Mouse (Mus musculus) liver, adult 2 months (tissue): ENCODE measurements around the gene Plekhf1. TPM values are rescaled to one million over a fixed set of nuclear protein-coding genes. Genes with fewer than 3 reads are reported as not detected.

Experiments used
- DNase-seq: peaks from one replicate; pipeline ENCODE4 v3.0.0-alpha.2; 2011; ENCODE audit warnings: low read depth, low spot score; ENCODE audit errors: extremely low read depth
- H3K27ac ChIP-seq: fragments of 200-500 bp; replicated peaks from 2 replicates; pipeline ENCODE4 v1.5.1; 2012; ENCODE audit warnings: low read depth, mild to moderate bottlenecking, control low read depth, inconsistent platforms, low read length; ENCODE audit not compliant: insufficient read depth
- H3K27me3 ChIP-seq: fragments of 200-500 bp; 2 replicates; pipeline ENCODE4 v1.6.1; 2012; ENCODE audit warnings: mild to moderate bottlenecking, moderate library complexity, low read length, inconsistent platforms; ENCODE audit not compliant: control insufficient read depth, insufficient read depth
- H3K36me3 ChIP-seq: fragments of 200-500 bp; 2 replicates; pipeline ENCODE4 v1.6.1; 2012; ENCODE audit warnings: low read length, inconsistent platforms; ENCODE audit not compliant: control insufficient read depth, insufficient read depth
- H3K4me1 ChIP-seq: fragments of 200-500 bp; 2 replicates; pipeline ENCODE4 v1.6.1; 2011; ENCODE audit warnings: low read length; ENCODE audit not compliant: control insufficient read depth, insufficient read depth
- H3K4me3 ChIP-seq: fragments of 200-500 bp; 2 replicates; pipeline ENCODE4 v1.5.1; 2011; ENCODE audit warnings: low read depth, mild to moderate bottlenecking, control low read depth, low read length, moderate library complexity; ENCODE audit not compliant: insufficient read depth
- H3K79me2 ChIP-seq: fragments of 200-500 bp; 2 replicates; pipeline ENCODE4 v1.6.1; 2012; ENCODE audit warnings: inconsistent platforms, mild to moderate bottlenecking, low read length, moderate library complexity; ENCODE audit not compliant: control insufficient read depth, insufficient read depth
- H3K9ac ChIP-seq: fragments of 200-500 bp; 2 replicates; pipeline ENCODE4 v1.6.1; 2012; ENCODE audit warnings: low read depth, mild to moderate bottlenecking, control low read depth, inconsistent platforms, low read length
- CTCF ChIP-seq: fragments of 200-500 bp; IDR thresholded peaks from 2 replicates; pipeline ENCODE4 v1.5.1; 2011; ENCODE audit warnings: low read depth, low read length, control low read depth
- POLR2A ChIP-seq: fragments of 200-500 bp; IDR thresholded peaks from 2 replicates; pipeline ENCODE4 v1.6.1; 2011; ENCODE audit warnings: low read length, control low read depth; ENCODE audit not compliant: insufficient read depth; ENCODE audit errors: extremely low read depth
- WGBS: fragments of 180-500 bp; shearing (Covaris S2); methylation state at CpG from one replicate; pipeline ENCODE4 v1.1.7; 2018; 5-methylcytosine and 5-hydroxymethylcytosine counted together
- polyA plus RNA-seq: library from polyadenylated mRNA; depleted of rRNA; stranded (reverse); fragments of >200 nt; gene quantifications from 2 replicates; pipeline ENCODE4 v1.2.3, GENCODE M21; 2012
- total RNA-seq: library from RNA; depleted of rRNA; stranded (reverse); fragments of >200 nt; gene quantifications from 2 replicates; pipeline ENCODE4 v1.2.3, GENCODE M21; 2014

The Plekhf1 gene
- total and polyA plus RNA-seq, 2 experiments = 3.2 to 3.4 TPM

DNA sequence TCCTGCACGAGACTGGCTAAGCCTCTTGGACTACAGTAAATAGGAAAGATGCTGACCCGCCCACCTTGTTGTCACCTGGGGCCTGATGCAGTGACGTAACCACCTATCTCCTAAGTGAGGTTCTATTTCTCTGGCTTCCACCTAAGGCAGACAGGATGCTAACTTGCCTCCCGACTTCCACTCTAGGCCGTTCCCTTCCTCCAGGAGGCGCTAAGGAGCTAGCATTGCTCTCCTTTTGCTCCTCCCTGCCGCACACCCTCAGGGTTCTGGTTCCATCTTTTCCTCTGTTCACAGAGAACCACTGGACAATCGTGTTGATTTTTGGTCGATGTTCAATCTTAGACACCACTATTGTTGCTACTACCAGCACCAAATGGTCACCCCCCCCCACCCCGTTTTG, 36.2 kb downstream of the Plekhf1 start:
- H3K79me2 ChIP-seq = no peaks in the 10 kb centered on the region; the same call in 1 of the 2 replicates
- DNase-seq = no peak
- WGBS = 63% methylated on average over 10 of the region's 10 CpGs

DNA sequence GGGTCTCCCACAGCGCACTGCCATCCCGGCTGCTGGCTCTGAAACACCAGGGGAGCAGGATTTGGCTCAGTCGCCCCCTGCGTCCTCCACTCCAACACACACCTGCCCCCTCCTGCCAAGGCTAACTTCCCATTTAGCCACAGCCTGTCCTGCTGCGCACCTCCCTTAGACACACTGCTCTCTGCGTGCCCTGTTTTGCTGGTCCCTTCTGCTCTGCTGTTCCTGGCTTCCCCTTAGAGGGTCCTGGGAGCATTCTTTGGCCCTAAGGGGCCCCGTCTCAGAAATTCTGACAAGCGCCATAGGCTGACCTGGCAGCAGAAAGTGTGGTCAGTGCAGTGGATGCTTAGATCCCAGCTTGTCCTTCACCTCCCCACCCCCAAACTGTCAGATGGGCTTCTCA, 36.7 kb downstream of the Plekhf1 start:
- Histone ChIP-seq H3K4me3 (no peak overlapping the region), H3K79me2 (no peaks in the 10 kb centered on the region; the same call in 1 of the 2 replicates), H3K27me3 (no peaks in the 10 kb centered on the region), H3K27ac (no peak overlapping the region), H3K36me3 (peaks cover 44% of the 10 kb centered on the region), H3K4me1 (peaks cover 12% of the 10 kb centered on the region), H3K9ac (no peak overlapping the region)
- TF ChIP-seq POLR2A (no peak), CTCF (no peak)
- 96% methylated on average over 8 of the region's 8 CpGs for WGBS
- no peak for DNase-seq

More for the DNA sequence above, 36.2 kb downstream of the Plekhf1 start:
- H3K36me3 ChIP-seq = peaks cover 47% of the 10 kb centered on the region
- no peak overlapping the region for H3K27ac ChIP-seq
- no peak overlapping the region for H3K9ac ChIP-seq
- H3K27me3 ChIP-seq = no peaks in the 10 kb centered on the region
- H3K4me3 ChIP-seq = no peak overlapping the region
- peaks cover 11% of the 10 kb centered on the region for H3K4me1 ChIP-seq
- TF ChIP-seq CTCF (peak; percentile 71), POLR2A (no peak)

DNA sequence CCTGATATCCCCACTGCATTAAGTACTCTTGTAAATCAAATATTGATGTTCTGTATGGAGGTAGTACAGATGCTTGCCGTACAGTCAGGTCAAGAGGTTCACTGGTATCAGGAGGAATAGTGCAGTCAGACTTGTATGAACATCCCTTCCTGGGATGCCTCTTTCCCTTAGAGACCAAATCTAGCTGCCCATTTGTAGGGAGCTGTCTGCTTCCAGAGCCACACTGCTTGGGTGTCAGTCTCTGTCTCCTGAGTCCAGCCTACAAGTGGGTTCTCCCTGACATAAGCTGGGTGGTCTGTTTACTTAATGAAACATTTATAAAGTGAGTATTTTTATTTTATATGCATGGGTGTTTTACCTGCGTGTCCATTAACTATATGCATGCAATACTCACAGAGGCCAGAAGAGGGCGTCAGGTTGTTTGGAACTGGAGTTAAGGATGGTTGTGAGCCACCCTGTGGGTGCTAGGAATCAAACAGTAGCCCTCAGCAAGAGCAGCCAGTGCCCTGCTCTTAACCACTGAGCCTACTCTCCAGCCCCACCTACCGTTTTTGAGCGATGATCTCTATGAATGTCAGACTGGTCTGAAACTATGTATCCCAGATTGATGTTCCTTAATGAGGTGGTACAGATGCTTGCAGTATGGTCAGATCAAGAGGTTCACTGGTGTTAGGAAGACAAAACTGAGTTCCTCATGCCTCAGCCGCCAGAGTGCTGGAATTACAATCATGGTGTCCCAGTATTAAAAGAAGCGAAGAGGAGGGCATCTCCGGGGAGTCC, 37.6 kb downstream of the Plekhf1 start:
- no peak for DNase-seq
- no peak for TF ChIP-seq POLR2A
- peak; percentile 46; the same call in 1 of the 2 replicates for TF ChIP-seq CTCF
- H3K27me3 ChIP-seq = no peaks in the 10 kb centered on the region
- peaks cover 17% of the 10 kb centered on the region for H3K4me1 ChIP-seq
- no peak overlapping the region for H3K27ac ChIP-seq
- no peak overlapping the region for H3K4me3 ChIP-seq
- H3K9ac ChIP-seq = no peak overlapping the region
- peaks cover 37% of the 10 kb centered on the region for H3K36me3 ChIP-seq
- peaks cover 4% of the 10 kb centered on the region; the same call in 1 of the 2 replicates for H3K79me2 ChIP-seq
- WGBS = 93% methylated on average over 8 of the region's 8 CpGs

DNA sequence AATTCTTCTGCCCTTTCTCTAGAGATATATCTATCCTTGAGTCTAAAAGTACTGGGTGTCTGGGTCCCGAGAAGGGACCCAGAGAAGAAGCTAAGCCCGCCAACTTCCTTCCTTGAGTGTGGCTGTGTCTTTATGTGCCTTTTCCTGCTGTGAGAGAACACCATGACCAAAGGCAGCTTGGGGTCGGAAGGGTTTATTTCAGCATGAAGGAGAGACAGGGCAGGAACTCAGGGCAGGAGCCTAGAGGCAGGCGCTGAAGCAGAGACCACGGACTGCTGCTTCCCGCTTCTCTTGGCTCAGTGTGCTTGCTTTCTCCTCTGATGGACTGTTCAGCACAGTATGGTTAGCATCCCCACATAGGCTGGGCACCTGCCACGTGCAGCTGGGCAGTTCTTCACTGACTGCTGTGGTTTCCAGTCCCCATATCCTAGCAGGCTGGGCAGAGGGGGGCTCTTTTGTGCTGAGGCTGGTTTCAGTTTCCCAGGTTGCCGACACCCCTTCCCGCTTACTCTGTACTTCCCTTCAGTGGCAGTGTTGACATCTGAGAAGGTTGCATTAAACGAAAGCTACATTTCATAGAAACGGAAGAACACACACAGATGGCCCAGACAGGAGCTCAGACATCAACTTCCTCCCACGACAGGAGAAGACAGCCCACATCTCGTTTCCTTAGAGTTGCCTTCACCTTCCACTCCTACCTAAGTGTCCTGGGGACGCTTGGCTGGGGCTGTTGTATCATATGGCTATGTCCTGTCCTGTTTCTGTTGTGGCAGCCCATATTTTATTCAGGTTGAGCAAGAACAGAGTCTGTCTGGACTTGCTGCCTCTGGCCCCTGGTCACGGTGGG, 38.5 kb downstream of the Plekhf1 start:
- WGBS = 80% methylated on average over 15 of the region's 15 CpGs
- Histone ChIP-seq H3K4me3 (no peak overlapping the region), H3K27ac (0 out of 2 replicates have a peak overlapping the region, but pooled peaks have one; percentile 3), H3K79me2 (peaks cover 10% of the 10 kb centered on the region; the same call in 1 of the 2 replicates), H3K9ac (no peak overlapping the region), H3K36me3 (peaks cover 30% of the 10 kb centered on the region), H3K4me1 (peaks cover 23% of the 10 kb centered on the region), H3K27me3 (no peaks in the 10 kb centered on the region)
- no peak for TF ChIP-seq POLR2A
- TF ChIP-seq CTCF = no peak
- DNase-seq = no peak

DNA sequence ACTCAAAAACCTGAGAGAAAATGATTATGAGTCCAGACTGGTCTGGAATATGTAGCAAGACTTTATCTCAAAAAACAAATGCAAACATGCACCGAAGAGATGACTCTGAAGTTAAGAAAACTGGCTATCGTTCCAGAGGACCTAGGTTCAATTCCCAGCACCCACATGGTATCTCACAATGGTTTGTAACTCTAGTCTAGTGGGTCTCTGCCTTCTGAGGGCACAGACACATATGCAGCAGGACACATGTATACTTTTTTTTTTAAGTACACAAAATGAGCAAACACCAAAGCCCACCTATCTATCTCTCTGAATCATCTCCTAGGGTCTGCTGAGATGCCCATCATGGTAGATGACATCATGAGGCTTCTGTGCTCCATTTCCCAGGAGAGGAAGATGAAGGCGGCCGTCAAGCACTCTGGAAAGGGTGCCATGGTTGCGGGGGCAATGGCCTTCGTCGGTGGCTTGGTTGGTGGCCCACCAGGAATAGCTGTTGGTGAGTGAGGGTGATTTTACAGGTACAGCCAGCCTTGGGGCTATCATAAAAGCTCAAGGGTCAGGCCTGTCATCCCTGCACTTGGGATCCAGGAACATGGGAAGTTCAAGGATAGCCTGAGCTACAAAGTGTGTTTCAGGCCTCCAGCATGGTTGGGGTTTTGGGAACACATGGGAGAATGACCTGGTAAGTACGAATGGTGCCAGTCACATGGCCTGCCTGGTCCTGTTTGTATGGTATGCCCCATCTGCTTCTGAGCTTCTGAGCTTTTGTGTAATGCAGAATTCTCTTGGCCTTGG, 39.3 kb downstream of the Plekhf1 start:
- Histone ChIP-seq H3K4me3 (no peak overlapping the region), H3K27ac (0 out of 2 replicates have a peak overlapping the region, but pooled peaks have one; percentile 5), H3K36me3 (peaks cover 29% of the 10 kb centered on the region), H3K79me2 (peaks cover 10% of the 10 kb centered on the region; the same call in 1 of the 2 replicates), H3K27me3 (no peaks in the 10 kb centered on the region), H3K9ac (no peak overlapping the region), H3K4me1 (peaks cover 23% of the 10 kb centered on the region)
- TF ChIP-seq CTCF (no peak), POLR2A (no peak)
- no peak for DNase-seq
- WGBS = 79% methylated on average over 8 of the region's 8 CpGs
